Mouse (Mus musculus): ENCODE data around the gene Crb1.
A peak's percentile ranks its signal among the peaks of the same experiment; 100 is the strongest.

DNA sequence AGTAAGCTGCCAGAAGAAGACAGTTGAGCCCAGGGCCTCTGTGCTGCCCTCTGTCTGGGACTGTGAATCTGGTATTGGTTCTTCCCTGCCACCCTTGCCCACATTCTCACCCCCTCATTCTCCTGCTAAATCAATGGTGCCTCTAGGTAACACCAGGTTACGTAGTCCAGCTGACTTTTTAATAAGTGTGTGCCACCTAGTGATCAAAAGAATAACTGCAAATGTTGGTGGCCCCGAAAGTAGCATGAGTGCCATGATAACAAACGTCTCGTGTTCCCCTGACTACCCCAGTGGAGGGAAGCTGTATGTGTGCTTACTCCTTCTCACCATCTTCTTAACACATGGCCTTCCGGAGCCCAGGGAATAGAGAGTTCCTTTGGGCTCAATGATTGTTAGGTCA, 214.1 kb downstream of the Crb1 start:
- no peak for TF ChIP-seq POLR2A (IDR thresholded peaks at IDR 0.05; ENCODE audit: low read depth, low read length)
- TF ChIP-seq CTCF (IDR thresholded peaks at IDR 0.05; ENCODE audit: extremely low read depth, insufficient read length, insufficient replicate concordance, low read depth, low read length): peak; percentile 13; the same call in 1 of the 2 replicates

Data from small intestine, adult 2 months (tissue).